Mouse (Mus musculus) megakaryocyte, adult 5-6 weeks (primary cell): ENCODE data around the gene Ndufs1. TPM values are rescaled to one million over a fixed set of nuclear protein-coding genes. Genes with fewer than 3 reads are reported as not detected.
A peak's percentile ranks its signal among the peaks of the same experiment; 100 is the strongest.

Source experiments
- ATAC-seq: 2 replicates; pipeline ENCODE4 v1.8.0; 2016; ENCODE audit warnings: mild to moderate bottlenecking, inconsistent platforms; ENCODE audit not compliant: poor library complexity, severe bottlenecking
- total RNA-seq, 2 experiments: library from RNA; stranded (forward) in 1 of 2; stranded (reverse) in 1 of 2; fragments of 153-499, 151-499 nt in 1 of 2; fragments of 221-1000, 200-1000 nt in 1 of 2; gene quantifications; 2 replicates each; pipeline versions ENCODE4 v1.2.3 to v1.2.4; 2015 to 2017

The Ndufs1 gene
- total RNA-seq (2015): 91.8 and 101 TPM in 2 replicates
- total RNA-seq (2017): 87.4 and 108 TPM in 2 replicates

DNA sequence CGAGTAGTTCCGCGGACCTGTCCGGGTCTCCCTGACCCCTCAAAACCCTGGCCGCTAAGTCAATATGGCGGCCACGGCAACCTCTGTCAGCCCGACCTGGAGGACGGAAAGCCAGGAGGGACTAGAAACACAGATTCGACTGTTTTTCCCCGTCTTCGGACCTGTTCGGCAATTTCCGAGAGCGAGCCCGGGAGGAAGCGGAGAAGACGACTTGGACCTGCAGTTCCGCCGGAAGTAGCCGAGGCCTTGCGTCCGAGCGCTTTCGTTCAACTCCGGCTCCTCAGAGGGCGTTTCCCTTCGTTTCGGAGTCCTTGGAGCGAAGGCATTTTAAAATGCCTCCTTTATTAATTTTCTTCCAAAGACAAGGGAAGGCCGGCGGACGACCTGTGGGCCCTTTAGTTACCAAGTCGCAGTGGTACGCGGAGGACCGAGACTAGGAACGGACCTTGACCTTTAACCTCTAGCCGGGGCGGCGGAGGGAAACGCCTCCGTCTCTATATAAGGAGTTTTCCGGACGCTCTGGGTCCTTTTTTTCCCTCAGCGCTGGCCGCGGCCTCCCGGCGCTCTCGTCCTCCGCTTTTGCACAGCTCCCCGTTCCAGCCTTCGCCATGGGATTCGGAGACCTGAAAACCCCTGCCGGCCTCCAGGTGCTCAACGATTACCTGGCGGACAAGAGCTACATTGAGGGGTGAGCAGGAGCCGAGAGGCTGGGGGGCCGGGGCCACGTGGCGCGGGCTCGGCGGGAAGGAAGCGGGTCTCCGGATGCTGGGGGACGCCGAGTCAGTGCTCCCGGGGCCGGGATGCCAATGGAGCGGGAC, at the start of gene Ndufs1, which contains the start of gene Eef1b2:
Ndufs1 (minus strand) TSS at position 230 of the 818 bp plus-strand sequence.
Eef1b2 (plus strand) TSS at position 222 of the 818 bp plus-strand sequence.
- peak; percentile 85 for ATAC-seq

DNA sequence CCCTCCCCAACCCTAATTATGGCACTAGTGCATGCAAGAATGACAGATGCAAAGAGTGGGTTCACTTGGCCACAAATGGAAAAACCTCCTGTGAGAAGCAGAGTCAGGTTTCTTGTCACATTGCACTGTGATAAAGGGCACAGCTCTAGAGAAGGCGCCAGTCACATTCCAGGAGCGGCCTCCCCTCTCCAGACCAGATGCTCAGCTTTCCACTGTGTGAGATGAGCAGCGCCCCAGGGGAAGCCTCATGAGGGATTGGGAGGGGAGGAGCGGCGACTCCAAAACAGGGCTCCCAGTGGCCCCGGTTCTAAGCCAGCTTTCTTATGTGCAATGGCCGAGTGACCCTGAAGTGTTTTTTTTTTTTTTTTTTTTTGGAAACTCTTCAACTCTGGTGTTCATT, 49.3 kb upstream of the Ndufs1 start:
- no peak for ATAC-seq

DNA sequence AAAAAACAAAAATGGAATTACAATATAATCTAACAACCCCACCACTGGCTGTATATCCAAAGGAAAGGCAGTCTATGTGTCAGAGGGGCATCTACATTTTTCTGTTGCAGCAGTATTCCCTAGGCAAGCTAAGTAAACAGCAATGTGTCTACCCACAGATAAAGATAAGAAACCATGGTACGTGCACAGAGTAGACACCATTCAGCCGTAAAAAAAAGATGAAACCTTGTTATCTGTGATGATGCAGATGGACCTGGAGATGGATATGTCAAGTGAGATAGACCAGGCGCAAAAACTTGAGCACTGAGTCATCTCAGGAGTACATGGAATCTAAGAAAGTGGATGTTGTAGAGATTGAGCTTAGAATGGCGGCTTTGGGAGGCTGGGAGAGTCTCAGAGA, 48.4 kb upstream of the Ndufs1 start:
- ATAC-seq: no peak

DNA sequence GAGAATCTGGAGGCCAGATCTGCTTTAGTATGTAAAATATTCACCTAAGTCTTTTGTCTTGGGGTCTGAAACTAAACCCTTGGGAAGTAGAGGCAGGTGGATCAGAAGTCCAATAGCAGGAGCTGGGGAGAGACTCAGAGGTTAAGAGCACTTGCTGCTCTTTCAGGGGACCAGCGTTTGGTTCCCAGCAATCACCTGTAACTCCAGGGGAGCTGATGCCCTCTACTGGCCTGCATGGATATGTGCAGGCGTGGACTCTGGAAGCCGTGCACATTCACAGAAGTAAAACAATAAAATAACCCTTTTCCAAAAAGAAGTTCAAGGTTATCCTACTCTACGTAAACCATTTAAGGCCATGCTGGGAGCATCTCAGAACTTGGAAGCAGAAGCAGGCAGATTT, 42.6 kb upstream of the Ndufs1 start:
- ATAC-seq: no peak

DNA sequence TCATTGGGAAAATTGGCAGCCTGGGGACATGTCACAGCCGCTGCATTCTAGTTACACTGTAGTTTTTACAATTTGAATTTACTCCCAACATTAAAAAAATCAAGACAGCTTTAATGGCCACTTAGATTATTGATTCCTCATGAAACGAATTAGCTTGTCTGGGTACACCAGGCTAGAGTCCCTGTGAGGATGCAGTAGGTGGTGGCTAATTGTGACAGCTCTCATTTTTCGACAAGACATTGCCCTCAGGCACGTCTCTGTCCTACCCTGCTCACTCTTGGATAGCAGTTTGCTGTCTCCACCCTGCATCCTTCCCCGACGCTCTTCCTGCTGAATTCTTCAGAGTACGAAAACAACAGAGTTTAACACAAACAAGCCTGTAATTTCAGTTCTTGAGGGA, 38.0 kb upstream of the Ndufs1 start:
- no peak for ATAC-seq

DNA sequence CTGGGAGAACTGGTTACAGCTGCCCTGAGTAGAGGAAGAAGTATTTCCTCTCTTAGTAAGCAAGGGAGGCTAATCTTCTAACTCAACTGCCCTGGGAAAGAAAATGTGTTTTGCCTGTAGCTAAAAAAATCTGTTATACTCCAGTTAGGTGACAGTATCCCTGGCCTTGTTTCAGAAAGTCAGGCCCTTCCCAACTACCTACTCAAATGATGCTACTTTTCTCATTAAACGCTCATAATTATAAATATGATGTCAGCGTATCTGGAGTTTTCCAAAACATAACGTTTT, 37.6 kb upstream of the Ndufs1 start, which contains the start of gene Gpr1:
Gpr1 (minus strand) TSS at position 273 of the 288 bp plus-strand sequence.
- ATAC-seq: no peak

DNA sequence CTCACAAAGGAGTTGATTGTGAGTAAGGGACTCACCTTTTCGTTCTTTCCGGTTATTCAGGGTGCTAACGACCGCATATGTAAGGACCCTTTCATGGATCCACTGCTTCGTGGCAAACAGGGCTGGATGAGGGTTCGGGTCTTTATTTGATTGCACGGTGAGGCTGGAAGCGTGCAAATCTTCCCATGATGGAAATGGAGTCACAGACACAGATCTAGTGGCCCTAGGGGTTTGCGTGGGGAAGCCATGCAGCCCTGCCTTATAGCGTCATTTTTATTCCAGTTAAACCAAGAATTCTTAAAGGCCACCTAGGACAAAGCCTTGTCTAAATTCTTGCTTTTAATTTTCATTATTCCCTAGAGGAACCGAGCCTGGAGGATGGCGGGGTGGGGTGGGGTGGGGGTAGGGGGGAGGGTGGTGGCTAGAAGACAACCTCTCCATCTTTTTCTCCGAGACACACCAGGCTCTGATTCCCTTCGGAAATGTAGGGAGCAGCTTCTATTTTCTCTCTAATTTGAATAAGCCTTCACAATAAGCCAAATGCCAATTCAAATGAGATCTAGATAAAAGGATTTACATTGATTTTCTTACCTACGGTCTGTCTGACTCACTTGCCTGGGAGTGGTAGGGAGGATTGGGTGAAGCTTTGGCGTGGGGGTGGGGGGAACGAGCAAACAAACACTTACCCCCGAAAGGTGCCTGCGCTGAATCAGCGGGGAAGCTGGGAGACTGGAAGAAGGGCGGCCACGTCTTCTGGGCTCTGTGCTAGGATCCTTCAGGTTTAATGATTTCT, 37.0 kb upstream of the Ndufs1 start:
- ATAC-seq: no peak

DNA sequence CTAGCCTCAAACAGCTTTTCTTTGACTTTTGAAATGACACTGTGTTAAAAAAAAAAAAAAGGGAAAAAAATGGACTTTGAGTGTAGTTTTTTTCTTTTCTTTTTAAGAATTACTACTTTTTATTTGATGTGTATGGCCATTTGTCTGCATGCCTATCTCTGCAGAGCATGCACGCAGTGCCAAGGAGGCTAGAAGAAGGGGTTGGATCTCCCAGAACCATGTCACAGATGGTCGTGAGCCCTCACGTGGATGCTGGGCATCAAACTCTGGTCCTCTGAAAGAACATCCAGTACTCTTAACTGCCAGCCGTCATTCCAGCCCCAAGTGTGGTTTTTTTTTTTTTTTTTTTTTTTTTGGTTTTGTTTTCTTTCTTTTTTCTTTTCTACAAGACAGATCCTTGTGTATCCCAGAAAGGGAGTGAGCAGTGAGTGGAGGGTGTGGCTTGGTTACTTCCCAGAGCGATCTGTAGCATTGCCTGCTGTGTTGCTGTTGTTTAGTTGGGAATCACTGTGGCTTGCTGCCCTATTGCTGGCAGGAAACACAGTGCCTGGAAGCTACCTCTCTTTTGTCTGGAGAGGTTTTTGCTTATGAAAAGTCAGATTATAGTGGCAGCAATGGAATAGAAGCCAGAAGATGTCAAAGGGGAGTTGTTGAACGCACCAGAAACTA, 33.4 kb upstream of the Ndufs1 start:
- ATAC-seq: no peak

DNA sequence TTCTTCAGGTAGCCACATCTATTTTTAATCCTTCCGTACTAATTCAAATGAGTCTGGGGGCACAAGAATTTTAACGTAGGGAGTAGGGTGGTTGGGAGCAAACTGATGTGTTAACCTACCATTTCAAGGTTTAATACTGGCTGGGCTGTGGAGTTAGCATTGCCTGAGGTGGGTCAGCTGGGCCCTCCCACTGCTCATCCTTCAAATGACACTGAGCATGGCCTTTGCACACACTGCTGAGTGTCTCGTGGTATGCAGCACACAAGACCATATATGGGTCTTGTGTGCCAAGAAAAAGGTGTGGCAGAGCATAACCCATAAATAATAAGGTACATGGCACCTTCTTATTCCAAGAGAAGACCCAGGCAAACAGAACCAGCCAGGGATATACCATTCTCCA, 31.0 kb upstream of the Ndufs1 start:
- ATAC-seq: no peak

DNA sequence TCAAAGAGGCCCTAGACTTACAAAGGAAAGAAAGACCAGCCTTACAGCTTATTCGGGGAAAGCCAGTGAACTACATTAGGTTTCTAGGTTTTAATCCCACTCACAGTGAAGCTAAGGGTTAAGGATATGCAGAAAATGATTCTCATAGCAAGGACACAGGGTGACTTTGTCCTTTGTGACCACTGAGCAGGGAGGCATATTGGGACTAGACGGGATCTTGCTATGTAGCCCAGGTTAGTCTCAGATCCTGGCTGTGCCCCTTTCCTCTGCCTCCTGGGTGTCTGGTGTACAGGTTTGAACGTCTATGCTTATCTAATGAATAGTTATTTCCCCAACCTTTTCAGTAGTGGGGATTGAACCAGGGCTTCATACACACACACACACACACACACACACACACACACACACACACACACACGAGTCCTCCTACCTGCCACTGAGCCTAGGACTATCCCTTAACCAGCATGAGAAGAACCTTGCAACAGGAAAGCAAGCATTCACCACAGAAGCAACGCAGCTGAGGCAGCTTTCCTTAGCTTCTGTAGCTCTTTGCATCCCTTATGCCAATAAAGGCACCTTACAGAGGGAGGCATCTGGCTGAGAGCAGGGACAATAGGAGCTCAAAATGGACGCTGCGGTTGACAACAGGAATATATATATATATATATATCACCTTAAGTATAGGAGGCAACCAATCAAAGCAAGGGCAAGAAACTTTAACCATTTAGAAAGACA, 28.2 kb upstream of the Ndufs1 start:
- ATAC-seq: no peak

DNA sequence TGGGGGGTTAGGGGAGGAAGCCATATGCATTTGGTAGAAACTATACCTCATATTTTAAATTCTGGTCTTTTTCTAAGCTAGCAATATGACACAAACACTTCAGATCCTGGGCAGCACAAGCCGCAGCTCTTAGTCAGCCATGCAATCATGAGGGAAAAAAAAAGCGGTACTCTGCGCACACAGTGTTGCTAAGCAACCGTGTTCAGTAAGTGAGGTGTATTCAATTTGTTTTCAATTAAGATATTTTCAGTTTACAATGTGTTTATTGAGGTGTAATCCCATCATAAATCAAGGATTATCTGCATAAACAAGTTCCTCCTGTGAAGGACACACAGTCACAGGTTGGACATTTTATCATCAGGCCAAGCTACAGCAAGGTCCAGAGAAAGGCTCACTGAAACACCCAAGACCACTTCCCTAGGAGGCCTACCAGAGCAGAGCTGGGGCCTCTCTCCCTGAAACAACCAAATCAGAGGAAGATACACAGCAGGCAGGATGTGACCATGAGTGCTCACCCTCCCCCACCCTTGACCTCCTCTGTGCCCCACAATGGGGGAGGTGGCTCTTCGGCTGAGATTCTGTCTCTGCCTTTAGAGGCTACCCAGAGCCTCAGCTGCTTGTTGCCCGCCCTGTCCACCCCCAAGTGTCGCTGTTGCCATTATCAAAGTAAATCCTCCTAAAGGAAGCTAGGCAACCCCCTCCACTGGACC, 27.5 kb upstream of the Ndufs1 start:
- no peak for ATAC-seq

DNA sequence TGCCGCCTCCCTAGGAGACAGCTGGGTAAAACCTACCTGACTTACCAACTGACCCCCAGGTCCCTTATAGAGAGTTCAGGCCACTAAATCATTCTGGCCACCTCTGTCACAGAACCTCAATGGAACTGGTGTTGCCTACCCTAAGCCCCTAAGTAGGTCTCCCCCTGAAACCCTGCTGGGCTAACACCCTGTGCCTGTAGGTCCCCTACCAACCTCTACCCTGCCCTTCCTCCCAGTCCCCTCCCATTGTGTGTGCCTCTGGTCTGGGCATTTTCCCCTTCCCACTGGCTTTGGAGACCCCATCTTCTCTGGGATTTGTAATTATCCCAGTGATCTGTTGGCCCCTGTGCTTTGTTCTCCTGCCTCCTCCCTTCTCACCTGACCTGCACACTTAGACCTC, 26.8 kb upstream of the Ndufs1 start:
- ATAC-seq: no peak

DNA sequence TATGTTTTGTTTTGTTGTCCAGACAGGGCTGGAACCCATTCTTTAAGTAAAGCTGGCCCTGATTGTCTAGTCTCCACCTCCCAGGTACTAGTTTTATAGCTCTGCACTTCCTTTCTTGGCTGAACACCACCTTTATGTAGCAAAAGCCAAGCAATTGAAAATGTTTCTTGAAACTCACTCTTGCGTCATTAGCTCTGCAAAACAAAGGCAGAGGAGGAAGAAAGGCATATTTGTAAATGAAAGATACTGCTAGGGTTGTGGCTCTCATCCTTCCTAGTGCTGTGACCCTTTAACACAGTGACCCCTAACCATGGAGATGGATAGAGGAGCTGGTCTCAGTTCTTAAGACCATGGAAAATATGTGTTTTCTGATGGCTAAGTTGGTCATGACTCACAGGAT, 25.0 kb upstream of the Ndufs1 start:
- no peak for ATAC-seq

DNA sequence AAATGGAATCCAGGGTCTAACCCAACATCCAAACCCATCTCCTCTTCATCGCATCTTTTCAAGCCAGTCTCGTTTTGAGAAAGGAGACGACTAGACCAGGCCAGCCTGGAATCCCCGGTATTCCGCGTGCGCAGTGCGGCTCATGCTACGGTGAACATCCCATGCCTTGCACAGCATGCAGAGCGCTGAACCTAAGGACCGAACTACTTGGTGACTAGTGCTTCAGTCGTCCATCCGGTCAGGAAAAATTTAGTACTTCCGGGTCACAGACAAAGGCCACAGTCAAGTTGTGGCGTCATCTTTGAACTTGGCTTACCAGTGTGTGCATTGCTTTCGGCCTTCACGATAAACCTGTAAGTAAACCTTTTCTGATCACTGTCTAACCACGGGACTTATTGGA, 23.7 kb upstream of the Ndufs1 start:
- ATAC-seq: no peak

DNA sequence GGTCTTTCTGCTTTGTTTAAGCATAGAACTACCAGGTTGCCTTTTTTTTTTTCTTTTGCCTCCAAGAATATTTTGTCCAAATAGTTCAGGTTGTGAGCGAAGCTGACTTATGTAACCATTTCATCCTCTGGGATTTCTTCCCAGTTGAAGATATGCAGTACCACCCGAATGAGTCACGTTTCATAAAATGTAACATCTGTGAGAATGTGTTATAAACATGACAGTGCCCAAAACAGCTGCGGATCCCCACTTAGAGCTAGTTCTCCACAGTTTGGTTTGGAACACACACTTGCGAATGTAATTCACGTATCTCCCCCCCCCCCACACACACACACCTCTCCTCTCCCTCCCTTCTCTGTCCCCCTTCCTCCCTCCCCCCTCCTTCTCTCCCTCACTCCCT, 22.8 kb upstream of the Ndufs1 start:
- ATAC-seq: no peak

DNA sequence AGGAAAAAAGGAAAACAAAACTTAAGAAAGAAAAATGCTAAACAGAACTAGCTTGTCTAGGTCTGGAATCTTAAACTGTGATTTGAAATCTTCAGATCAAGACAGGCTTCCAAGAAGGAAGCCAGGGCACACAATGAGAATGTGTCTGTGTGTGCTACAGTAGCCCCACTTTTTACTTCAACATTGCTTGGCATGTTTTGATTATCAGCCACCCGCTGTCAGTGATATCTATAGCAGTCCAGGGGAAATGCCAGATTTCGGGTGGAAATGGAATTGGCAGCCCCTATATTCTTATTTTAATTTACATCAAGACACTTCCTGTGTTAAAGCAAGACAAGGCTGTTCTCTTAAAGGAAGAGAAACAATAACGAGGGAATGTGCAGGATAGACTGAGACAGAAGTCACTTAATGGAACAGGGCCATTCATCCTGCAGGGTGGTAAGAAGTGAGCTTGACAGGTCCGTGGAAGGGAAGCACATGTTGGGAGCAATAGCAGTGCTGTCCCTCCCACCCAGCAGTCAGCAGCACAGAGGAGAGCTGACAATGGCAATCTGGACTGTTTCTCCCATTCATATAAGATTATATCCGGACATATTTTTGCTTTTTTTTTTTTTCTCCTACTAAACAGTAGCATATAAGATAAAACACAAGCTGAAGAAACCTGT, 19.3 kb upstream of the Ndufs1 start:
- no peak for ATAC-seq

DNA sequence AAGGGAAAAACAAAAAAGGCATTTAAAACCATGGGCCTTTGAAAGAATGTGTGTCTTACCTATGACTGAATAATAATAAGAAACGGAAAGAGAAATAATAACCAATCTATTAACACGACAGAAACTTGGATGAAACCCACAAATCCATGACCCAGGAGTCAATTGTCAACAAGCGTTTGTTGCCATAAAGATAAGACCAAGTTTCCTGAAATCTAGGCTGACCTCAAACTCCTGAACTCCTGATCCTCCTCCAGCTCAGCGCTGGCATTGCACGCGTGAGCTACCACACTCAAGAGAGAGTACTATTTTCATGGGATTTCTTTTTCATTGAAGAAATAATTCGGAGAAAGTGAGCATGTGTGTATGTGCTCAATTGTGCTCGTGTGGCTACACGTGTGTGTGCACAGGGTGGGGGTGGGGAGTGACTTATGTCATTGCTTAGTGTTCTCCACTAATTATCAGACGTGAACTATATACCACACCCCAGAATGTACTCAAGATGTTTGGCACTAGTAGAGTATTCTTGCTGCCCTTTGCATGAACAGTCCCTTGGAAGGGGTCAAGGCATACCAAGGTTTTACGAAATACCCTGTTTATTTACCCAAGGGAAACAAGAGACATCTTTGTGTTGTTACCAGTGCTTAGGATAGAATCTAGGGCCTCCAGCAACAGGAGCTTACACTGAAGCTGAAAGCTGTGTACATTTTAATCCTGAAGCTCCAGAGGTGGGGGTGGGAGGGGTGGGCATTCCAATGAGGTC, 15.9 kb upstream of the Ndufs1 start:
- ATAC-seq: no peak

DNA sequence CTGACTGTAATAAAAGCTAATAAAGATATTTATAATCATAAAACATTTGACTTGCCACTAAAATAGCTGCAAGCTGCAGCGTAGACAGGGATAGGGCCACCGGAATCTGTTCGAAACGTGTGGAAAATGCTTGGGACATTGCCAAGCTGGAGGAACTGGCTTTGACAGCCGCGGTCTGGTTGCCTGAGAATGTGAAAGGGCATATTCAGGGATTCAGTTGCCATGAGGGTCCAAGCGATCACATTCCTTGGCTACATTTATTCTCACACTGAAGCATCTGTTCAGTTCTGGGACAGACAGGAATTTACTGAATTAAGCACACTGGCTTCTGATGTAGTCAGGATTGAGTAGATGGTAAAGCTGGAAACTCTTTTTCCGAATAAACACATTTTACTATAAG, 14.2 kb upstream of the Ndufs1 start:
- no peak for ATAC-seq

DNA sequence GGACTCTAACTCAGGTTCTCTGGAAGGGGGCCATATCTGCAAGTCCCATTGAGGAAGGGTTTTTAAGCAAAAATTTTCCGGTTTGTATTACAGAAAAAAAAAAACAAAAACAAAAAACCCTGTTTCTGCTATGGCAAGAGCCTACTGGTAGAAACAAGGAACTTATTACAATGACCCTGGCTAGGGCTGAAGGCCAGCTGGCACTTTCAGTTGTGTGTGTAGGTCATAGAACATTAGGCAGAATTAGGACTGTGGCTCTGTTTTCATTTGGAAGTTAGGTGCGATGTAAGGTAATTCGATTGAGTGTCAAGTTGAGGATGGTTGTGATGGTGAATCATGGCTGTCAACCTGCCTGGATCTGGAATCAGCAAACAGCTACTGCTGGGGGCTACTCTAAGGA, 11.9 kb upstream of the Ndufs1 start:
- ATAC-seq: no peak
